Mouse (Mus musculus) hindbrain, embryonic 13.5 days (tissue): ENCODE measurements around the gene Miox. TPM values are rescaled to one million over a fixed set of nuclear protein-coding genes. Genes with fewer than 3 reads are reported as not detected.

ENCODE experiments used
- ATAC-seq: fragments of 200-750 bp; cut with Nextera tagmentation; 2 replicates; pipeline ENCODE4 v1.8.0; 2017; ENCODE audit warnings: moderate TSS enrichment; ENCODE audit not compliant: low FRiP score
- H3K27ac ChIP-seq: fragments of 300-500 bp; sonication (generic); 2 replicates; pipeline ENCODE4 v1.5.1; 2015; ENCODE audit warnings: inconsistent platforms, mild to moderate bottlenecking, moderate library complexity
- H3K27me3 ChIP-seq: fragments of 300-500 bp; sonication (generic); 2 replicates; pipeline ENCODE4 v1.6.1; 2015; ENCODE audit warnings: mild to moderate bottlenecking, inconsistent platforms
- H3K36me3 ChIP-seq: fragments of 300-500 bp; sonication (generic); 2 replicates; pipeline ENCODE4 v1.6.1; 2015; ENCODE audit warnings: mild to moderate bottlenecking, inconsistent platforms
- H3K4me1 ChIP-seq: fragments of 300-500 bp; sonication (generic); replicated peaks from 2 replicates; pipeline ENCODE4 v1.6.1; 2015; ENCODE audit warnings: inconsistent platforms
- H3K4me2 ChIP-seq: fragments of 300-500 bp; sonication (generic); 2 replicates; pipeline ENCODE4 v1.6.1; 2015; ENCODE audit warnings: inconsistent platforms, mild to moderate bottlenecking, moderate library complexity
- H3K4me3 ChIP-seq: fragments of 300-500 bp; sonication (generic); 2 replicates; pipeline ENCODE4 v1.5.1; 2015; ENCODE audit warnings: mild to moderate bottlenecking, inconsistent platforms
- H3K9ac ChIP-seq: fragments of 300-500 bp; sonication (generic); 2 replicates; pipeline ENCODE4 v1.6.1; 2015; ENCODE audit warnings: mild to moderate bottlenecking, inconsistent platforms
- H3K9me3 ChIP-seq: fragments of 300-500 bp; sonication (generic); 2 replicates; pipeline ENCODE4 v1.6.1; 2016; ENCODE audit warnings: inconsistent platforms
- WGBS: fragments of 180-500 bp; shearing (Covaris S2); methylation state at CpG from one replicate; pipeline ENCODE4 v1.1.7; 2015; 5-methylcytosine and 5-hydroxymethylcytosine counted together
- polyA plus RNA-seq: library from polyadenylated mRNA; unstranded; fragments of >200 nt; fragmentation: Nextera tagmentation; extraction: Ambion mirVana; gene quantifications from 2 replicates; pipeline ENCODE4 v1.2.1, GENCODE M21; 2015

Gene Miox
- polyA plus RNA-seq, 1 experiment from 2014 or later = not detected

DNA sequence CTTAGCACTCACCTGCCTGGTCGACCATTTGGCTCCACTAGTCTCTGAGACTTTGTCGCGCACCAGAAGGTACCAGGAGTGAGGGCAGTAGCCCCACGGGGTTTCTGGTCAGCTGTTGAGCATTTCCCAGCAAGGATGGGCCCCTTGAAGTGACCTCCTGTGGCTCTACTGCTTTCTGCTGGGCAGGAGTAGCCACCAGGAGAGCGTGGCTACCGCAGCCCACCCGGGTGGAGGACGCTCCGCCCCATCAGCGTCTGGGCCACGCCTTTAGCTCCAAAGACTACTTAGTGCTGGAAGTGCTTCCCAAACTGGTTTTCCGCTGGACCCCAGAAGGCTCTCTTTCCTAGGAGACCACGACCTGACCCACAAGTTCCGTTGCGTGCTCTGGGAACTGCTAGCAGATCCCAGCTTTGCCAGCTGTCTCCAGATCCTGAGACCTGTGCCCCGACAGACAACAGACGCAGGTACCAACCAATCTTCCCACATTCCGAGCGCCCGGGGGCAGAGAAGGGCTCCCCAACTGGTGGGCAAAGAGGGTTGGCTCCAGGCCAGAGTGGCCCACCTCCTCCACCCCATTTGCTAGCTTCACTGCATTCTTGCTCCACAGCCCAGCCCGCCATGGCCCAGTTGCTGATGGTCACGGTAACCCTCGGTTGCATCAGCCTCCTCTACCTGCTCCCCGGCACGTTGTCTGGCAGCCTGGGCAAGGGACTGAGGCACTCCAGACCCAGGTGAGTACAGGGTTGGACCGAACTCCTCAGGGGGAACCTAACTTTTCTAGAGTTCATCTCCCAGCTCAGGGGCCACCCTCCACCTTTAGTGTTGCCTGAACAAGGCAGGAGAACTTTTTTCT is 11.3 kb upstream of the Miox start, which contains the start of gene Adm2:
Gene Adm2 (plus strand): TSS at position 51 of the 853 bp plus-strand sequence.
- Histone ChIP-seq H3K27ac (no peak within 1 kb of the TSS), H3K9ac (no peak within 1 kb of the TSS), H3K36me3 (no peaks in the 10 kb centered on the region), H3K4me2 (peak within 1 kb of the TSS; percentile 35), H3K27me3 (peaks cover 29% of the 10 kb centered on the region), H3K4me1 (peaks cover 7% of the 10 kb centered on the region), H3K4me3 (no peak within 1 kb of the TSS), H3K9me3 (no peaks in the 10 kb centered on the region)
- ATAC-seq = no peak
- WGBS = 11% methylated on average over 26 of the region's 26 CpGs

DNA sequence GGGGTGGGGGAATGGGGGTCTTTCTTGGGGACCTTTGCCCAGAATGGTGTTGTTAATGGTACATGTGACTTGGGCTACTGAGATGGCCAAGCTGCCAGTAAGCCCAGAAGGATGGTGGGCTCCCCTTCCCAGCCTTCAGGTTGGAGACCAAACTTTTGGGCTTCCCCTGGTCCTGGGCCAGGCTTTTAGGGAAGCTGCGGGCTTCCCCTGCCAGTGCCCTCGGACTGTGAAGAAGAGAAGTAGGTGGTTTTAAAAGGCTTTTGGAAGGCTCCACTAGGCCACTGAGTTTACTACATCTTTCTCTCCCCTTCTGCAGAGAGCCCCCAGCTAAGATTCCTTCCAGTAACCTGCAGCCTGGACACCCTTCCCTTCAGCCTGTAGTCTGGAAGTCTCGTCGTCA is 10.5 kb upstream of the Miox start:
- Histone ChIP-seq H3K9ac (no peak overlapping the region), H3K4me3 (no peak overlapping the region), H3K27me3 (peaks cover 29% of the 10 kb centered on the region), H3K4me1 (peaks cover 7% of the 10 kb centered on the region), H3K36me3 (no peaks in the 10 kb centered on the region), H3K27ac (no peak overlapping the region), H3K9me3 (no peaks in the 10 kb centered on the region), H3K4me2 (no peak overlapping the region)
- WGBS = 95% methylated on average over 4 of the region's 4 CpGs
- ATAC-seq = no peak

DNA sequence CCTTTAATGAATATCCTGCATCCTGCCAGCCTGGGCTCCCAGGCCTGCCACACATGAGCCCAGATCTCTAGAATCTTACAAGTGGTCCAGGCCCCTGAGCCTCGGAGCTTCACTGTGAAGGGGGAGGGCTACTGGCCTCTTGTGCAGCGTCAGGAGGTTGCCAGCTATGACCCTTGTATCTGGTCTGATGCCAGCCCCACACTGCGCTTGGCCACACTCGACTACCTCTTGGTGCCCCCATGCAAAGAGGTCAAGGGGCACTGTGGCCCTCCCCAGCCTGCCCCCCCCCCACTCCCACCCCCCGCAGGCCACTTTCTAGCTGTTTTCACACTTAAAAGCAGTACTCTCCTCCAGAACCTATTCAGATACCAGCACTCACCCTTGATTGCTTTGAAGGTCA is 7.8 kb upstream of the Miox start:
- ATAC-seq = no peak
- peaks cover 24% of the 10 kb centered on the region for H3K27me3 ChIP-seq
- WGBS = 80% methylated on average over 5 of the region's 5 CpGs
- H3K4me3 ChIP-seq = no peak overlapping the region
- H3K9ac ChIP-seq = no peak overlapping the region
- no peak overlapping the region for H3K4me2 ChIP-seq
- H3K4me1 ChIP-seq = peaks cover 7% of the 10 kb centered on the region
- H3K9me3 ChIP-seq = no peaks in the 10 kb centered on the region
- no peak overlapping the region for H3K27ac ChIP-seq
- H3K36me3 ChIP-seq = no peaks in the 10 kb centered on the region

DNA sequence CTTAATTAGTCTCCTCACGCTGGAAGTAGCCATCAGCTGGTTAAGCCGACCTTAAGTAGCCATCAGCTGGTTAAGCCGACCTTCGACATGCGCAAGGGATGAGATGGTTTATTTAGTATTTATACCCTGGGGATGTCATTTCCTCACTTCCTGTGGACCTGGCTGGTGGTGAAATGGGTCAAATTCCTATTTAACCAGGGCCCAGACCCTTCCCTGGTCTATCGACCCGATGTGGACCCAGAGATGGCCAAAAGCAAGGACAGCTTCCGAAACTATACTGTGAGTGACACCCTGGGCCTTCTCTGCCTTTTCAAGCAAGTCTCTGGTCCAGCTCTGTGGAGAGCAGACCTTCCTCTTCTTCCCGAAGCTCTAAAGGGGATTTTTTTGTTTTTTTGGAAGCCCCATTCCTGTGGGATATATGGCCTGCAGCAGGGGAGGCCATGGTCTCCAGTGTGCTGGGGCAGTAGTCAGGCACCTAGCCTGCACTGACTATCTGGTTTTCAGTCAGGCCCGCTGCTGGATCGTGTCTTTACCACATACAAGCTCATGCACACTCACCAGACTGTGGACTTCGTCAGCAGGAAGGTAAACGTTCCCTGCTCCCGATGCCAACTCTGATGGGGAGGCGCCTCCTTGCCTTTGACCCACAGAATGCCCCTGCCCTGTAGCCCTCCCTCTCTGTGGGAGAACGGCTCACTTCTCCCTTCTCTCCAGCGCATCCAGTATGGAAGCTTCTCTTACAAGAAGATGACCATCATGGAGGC is 758 bp downstream of the Miox start:
- H3K4me2 ChIP-seq = no peak overlapping the region
- no peak for ATAC-seq
- WGBS = 84% methylated on average over 17 of the region's 17 CpGs
- no peaks in the 10 kb centered on the region for H3K27me3 ChIP-seq
- H3K4me3 ChIP-seq = no peak overlapping the region
- H3K36me3 ChIP-seq = no peaks in the 10 kb centered on the region
- H3K27ac ChIP-seq = no peak overlapping the region
- H3K9me3 ChIP-seq = no peaks in the 10 kb centered on the region
- no peaks in the 10 kb centered on the region for H3K4me1 ChIP-seq
- H3K9ac ChIP-seq = no peak overlapping the region

DNA sequence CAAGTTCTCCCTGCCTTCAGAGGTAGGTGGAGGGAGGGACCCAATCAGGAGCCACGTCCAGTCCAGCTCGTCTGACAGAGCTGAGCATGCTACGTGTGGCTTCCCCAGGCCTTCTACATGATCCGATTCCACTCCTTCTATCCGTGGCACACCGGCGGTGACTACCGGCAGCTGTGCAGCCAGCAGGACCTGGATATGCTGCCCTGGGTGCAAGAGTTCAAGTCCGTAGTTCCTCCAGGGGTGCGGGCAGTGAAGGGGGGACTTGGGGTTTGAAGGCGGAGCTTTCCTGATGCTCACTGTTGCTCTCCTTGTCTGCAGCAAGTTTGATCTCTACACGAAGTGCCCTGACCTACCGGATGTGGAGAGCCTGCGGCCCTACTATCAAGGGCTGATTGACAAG is 2.2 kb downstream of the Miox start:
- H3K27me3 ChIP-seq = no peaks in the 10 kb centered on the region
- WGBS = 88% methylated on average over 14 of the region's 14 CpGs
- no peaks in the 10 kb centered on the region for H3K4me1 ChIP-seq
- H3K36me3 ChIP-seq = no peaks in the 10 kb centered on the region
- H3K4me2 ChIP-seq = no peak overlapping the region
- H3K4me3 ChIP-seq = no peak overlapping the region
- H3K27ac ChIP-seq = no peak overlapping the region
- no peak overlapping the region for H3K9ac ChIP-seq
- no peak for ATAC-seq
- H3K9me3 ChIP-seq = no peaks in the 10 kb centered on the region

DNA sequence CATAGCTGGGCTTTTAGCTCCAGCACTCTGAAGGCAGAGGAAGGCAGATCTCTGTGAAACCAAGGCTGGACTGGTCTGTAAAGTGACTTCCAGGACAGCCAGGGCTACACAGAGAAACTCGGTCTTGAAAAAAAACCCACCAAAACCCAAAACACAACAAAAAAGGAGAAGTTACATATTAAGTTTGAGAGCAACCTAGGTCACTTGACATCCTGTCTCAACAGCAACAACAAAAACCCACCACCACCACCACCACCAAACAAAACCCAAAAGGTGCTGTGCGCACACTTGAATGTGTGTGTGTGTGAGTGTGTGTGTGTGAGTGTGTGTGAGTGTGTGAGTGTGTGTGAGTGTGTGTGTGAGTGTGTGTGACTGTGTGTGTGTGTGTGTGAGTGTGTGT is 5.5 kb downstream of the Miox start:
- H3K9me3 ChIP-seq = no peaks in the 10 kb centered on the region
- no peak overlapping the region for H3K4me2 ChIP-seq
- no peak overlapping the region for H3K9ac ChIP-seq
- H3K4me3 ChIP-seq = no peak overlapping the region
- no peak overlapping the region for H3K27ac ChIP-seq
- WGBS = 83% methylated on average over 2 of the region's 2 CpGs
- H3K4me1 ChIP-seq = no peaks in the 10 kb centered on the region
- H3K27me3 ChIP-seq = no peaks in the 10 kb centered on the region
- no peaks in the 10 kb centered on the region for H3K36me3 ChIP-seq
- ATAC-seq = no peak

DNA sequence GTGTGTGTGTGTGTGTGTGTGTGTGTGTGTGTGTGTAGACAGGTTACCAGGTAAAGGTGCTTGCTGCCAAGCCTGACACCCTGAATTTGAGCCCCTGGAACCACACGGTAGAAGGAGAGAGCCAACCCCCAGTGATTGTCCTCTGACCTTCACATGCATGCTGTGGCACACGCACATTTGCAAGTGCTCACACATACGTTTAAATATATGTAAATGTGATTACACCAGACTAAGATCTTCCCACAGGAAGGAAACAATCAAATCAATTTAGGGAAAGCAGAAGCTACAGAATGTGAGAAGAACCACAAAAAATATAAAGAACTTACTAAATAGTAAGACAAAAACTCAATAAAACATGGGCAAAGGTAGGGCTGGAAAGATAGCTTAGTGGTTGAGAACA is 5.9 kb downstream of the Miox start:
- WGBS = 81% methylated on average over 3 of the region's 3 CpGs
- no peak for ATAC-seq

DNA sequence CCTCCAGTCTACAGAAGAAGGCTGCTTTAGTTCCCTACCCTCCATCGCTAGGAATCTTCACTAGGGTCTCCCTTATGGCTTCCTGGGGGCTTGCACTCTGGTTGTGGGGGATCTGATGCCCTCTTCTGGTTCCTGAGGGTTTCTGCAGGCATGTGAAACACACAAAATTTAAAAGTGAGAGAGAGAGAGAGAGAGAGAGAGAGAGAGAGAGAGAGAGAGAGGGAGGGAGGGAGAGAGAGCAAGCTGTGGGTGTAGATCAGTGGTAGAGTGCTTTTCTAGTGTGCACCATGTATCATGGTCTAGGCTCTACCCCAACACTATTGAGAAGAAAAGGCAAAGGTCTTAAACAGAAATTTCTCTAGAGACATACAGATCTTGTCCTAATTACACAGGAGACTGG is 7.5 kb downstream of the Miox start:
- Histone ChIP-seq H3K4me1 (no peaks in the 10 kb centered on the region), H3K4me2 (no peak overlapping the region), H3K27ac (no peak overlapping the region), H3K27me3 (no peaks in the 10 kb centered on the region), H3K4me3 (no peak overlapping the region), H3K9ac (no peak overlapping the region), H3K9me3 (no peaks in the 10 kb centered on the region), H3K36me3 (no peaks in the 10 kb centered on the region)
- WGBS = 58% methylated on average over 1 of the region's 1 CpGs
- ATAC-seq = no peak

More for the DNA sequence above, 5.9 kb downstream of the Miox start:
- Histone ChIP-seq H3K27me3 (no peaks in the 10 kb centered on the region), H3K36me3 (no peaks in the 10 kb centered on the region), H3K9ac (no peak overlapping the region), H3K4me1 (no peaks in the 10 kb centered on the region), H3K27ac (no peak overlapping the region), H3K4me3 (no peak overlapping the region), H3K4me2 (no peak overlapping the region), H3K9me3 (no peaks in the 10 kb centered on the region)

DNA sequence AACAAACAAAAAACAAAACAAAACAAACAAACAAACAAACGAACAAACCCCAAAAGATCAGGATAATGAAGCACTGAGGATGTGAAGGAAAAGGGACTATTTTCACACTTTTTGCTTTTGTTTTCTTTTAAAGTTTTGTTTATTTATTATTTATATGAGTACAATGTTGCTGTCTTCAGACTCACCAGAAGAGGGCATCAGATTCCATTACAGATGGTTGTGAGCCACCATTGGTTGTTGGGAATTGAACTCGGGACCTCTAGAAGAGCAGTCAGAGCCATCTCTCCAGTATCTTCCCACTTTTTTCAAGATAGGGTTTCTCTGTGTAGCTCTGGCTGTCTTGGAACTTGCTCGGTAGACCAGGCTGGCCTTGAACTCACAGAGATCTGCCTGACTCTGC is 9.1 kb downstream of the Miox start:
- Histone ChIP-seq H3K27ac (no peak overlapping the region), H3K4me1 (no peaks in the 10 kb centered on the region), H3K4me2 (no peak overlapping the region), H3K36me3 (no peaks in the 10 kb centered on the region), H3K9ac (no peak overlapping the region), H3K27me3 (no peaks in the 10 kb centered on the region), H3K4me3 (no peak overlapping the region), H3K9me3 (no peaks in the 10 kb centered on the region)
- no peak for ATAC-seq
- 83% methylated on average over 3 of the region's 3 CpGs for WGBS

DNA sequence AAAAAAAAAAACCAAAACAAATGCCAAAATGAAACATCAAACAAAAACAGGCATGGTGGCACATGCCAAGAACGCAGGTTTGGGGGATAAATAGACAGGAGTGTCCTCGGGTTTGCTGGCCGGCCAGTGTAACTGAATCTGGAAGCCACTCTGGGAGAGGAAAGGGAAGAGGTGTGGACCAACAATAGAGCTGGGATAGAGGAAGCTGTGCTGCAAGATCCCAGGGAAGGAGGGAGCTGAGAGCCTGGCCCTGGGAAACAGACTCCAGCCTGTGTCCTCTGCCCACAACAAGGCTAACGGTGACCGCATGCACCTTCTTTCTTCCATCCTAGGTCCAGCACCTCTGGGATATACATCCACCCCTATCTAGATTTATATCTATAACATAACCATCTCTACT is 16.2 kb downstream of the Miox start:
- Histone ChIP-seq H3K9me3 (no peaks in the 10 kb centered on the region), H3K4me2 (no peak overlapping the region), H3K4me1 (peaks cover 13% of the 10 kb centered on the region), H3K27me3 (no peaks in the 10 kb centered on the region), H3K27ac (no peak overlapping the region), H3K36me3 (peaks cover 41% of the 10 kb centered on the region), H3K9ac (no peak overlapping the region), H3K4me3 (no peak overlapping the region)
- 83% methylated on average over 5 of the region's 5 CpGs for WGBS
- no peak for ATAC-seq

DNA sequence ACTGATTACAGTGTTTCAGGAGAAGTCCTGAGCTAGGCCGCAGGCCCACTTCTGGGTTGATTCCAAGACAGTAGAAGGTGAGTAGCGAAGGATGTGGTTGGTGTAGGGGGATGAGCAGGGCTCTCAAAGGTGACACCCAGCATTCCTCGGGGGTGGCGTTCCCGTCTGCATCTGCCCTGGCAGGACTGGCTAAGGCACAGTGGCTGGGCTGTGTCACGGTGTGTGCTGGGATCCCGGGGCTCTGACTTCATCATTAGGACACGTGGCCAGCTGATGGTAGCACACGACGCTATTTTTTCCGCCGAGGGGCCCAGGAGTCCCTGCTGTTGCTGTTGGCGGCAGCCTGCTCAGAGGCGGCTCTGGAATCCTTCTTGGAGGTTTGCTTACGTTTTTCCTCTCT is 17.1 kb downstream of the Miox start:
- no peak overlapping the region for H3K4me3 ChIP-seq
- peaks cover 41% of the 10 kb centered on the region for H3K36me3 ChIP-seq
- no peak overlapping the region for H3K4me2 ChIP-seq
- H3K27me3 ChIP-seq = no peaks in the 10 kb centered on the region
- H3K4me1 ChIP-seq = peaks cover 14% of the 10 kb centered on the region
- no peak for ATAC-seq
- WGBS = 93% methylated on average over 15 of the region's 15 CpGs
- no peaks in the 10 kb centered on the region for H3K9me3 ChIP-seq
- H3K9ac ChIP-seq = no peak overlapping the region
- no peak overlapping the region for H3K27ac ChIP-seq

DNA sequence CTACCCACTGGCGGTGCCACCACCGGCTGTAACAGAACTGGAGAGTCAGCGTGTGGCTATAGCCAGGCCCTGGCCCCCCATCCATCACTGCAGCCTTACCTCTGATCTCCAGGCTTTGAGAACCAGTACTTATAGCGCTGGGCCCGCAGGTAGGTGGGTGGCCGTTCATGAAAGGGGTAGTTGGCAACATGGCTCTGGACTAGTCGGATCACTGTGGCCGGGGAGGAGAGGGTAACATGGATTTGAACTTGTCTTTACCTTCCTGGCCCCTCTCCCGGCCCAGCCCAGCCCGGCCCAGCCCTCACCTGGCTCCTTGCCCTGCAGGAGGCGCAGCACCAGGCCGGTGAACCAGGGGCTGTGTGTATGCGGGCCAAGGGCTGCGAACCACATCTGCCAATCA is 17.9 kb downstream of the Miox start:
- Histone ChIP-seq H3K4me1 (peaks cover 22% of the 10 kb centered on the region), H3K9me3 (no peaks in the 10 kb centered on the region), H3K36me3 (peaks cover 41% of the 10 kb centered on the region), H3K27ac (no peak overlapping the region), H3K27me3 (no peaks in the 10 kb centered on the region), H3K4me2 (no peak overlapping the region), H3K4me3 (no peak overlapping the region), H3K9ac (no peak overlapping the region)
- ATAC-seq = no peak
- WGBS = 97% methylated on average over 14 of the region's 14 CpGs

DNA sequence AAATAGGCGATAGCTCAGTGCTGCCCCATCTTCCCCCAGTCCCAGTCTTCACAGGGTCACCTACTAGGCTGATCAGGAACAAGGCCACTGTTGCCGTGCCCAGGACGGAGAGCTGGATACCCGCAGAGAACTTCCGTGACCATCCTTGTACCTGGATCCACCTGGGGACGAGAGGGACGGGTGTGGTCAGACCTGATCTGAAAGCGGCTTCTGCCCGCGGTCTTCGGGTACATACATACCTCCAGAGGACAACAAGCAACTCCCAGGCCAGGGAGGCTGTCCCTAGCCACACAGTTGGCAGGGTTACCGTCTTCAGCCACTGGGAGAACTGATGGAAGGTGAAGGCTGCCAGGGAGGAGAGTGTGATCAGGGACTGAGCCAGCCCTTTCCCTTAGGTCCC is 18.6 kb downstream of the Miox start:
- peaks cover 28% of the 10 kb centered on the region for H3K4me1 ChIP-seq
- peaks cover 41% of the 10 kb centered on the region for H3K36me3 ChIP-seq
- WGBS = 94% methylated on average over 12 of the region's 12 CpGs
- ATAC-seq = no peak
- H3K27me3 ChIP-seq = no peaks in the 10 kb centered on the region
- no peak overlapping the region for H3K4me2 ChIP-seq
- no peak overlapping the region for H3K9ac ChIP-seq
- H3K9me3 ChIP-seq = no peaks in the 10 kb centered on the region
- H3K4me3 ChIP-seq = no peak overlapping the region
- no peak overlapping the region for H3K27ac ChIP-seq
